19 mouse cellular contexts compared by ENCODE assay signal in genomic region chr1:18463218-18463617, GRCm38 (mm10).
DNase-seq lines count a peak whose midpoint lies in the region; ATAC-seq lines count a peak whose summit lies in the region.
"Had no signal": no experiment of that assay in that cellular context is flagged by ENCODE, and none has a peak within 500 bp of the region (broad histone marks: within the 10 kb centered on the region; RNA-seq: fewer than 3 reads in every experiment).

No protein-coding gene starts in this region.

- 36% methylated on average over 1 of the region's 1 CpGs for WGBS in hindbrain, embryonic 16.5 days
- 29% methylated on average over 1 of the region's 1 CpGs for WGBS in midbrain, embryonic 16.5 days

- H3K36me3 ChIP-seq in hindbrain, embryonic 16.5 days (ENCODE audit: control insufficient read depth, insufficient read depth, low read length), result no peaks in the 10 kb centered on the region
- H3K36me3 ChIP-seq in midbrain, embryonic 16.5 days (ENCODE audit: control insufficient read depth, insufficient read depth, low read length), result no peaks in the 10 kb centered on the region
- H3K36me3 ChIP-seq: embryonic facial prominence, embryonic 12.5 days; forebrain, embryonic 10.5 days; heart, embryonic 15.5 days; kidney, embryonic 15.5 days; limb, embryonic 13.5 days; liver, embryonic 15.5 days had no signal

- no peak overlapping the region for H3K4me2 ChIP-seq in hindbrain, embryonic 16.5 days (ENCODE audit: low read length)
- no peak overlapping the region for H3K4me2 ChIP-seq in midbrain, embryonic 16.5 days (ENCODE audit: low read length)
- H3K4me2 ChIP-seq: embryonic facial prominence, embryonic 12.5 days; heart, embryonic 15.5 days; kidney, embryonic 15.5 days; limb, embryonic 13.5 days; liver, embryonic 15.5 days had no signal

- DNase-seq in embryo, embryonic 10 days (ENCODE audit: low spot score), result peak; percentile 17
- DNase-seq in embryo, embryonic 11 days, result peak; percentile 40
- DNase-seq in left cerebral cortex, adult 8-10 months (ENCODE audit: low spot score in 2 of 2), result no peak
- DNase-seq in kidney, adult 18-20 months, result no peak
- DNase-seq in spleen, adult 18-20 months, result no peak
- DNase-seq: adrenal gland, adult 8-10 months; cerebellum, adult 9-11 months; heart, adult 11 months; lung, postnatal 14 days; thymus, postnatal 14 days had no signal

- H3K9me3 ChIP-seq in hindbrain, embryonic 16.5 days (ENCODE audit: control insufficient read depth, low read length), result no peaks in the 10 kb centered on the region
- H3K9me3 ChIP-seq in midbrain, embryonic 16.5 days (replicated peaks; ENCODE audit: control insufficient read depth, low read length, poor library complexity, severe bottlenecking), result no peaks in the 10 kb centered on the region
- H3K9me3 ChIP-seq: embryonic facial prominence, embryonic 12.5 days; forebrain, embryonic 10.5 days; heart, embryonic 15.5 days; kidney, embryonic 15.5 days; limb, embryonic 13.5 days; liver, embryonic 15.5 days had no signal

- peak; percentile 67 for ATAC-seq in hindbrain, embryonic 16.5 days
- ATAC-seq in midbrain, embryonic 16.5 days, result no peak
- ATAC-seq: CD4-positive, CD25-positive, alpha-beta regulatory T cell, adult 4 months had no signal

- H3K9ac ChIP-seq in hindbrain, embryonic 16.5 days (ENCODE audit: low read depth, low read length), result no peak overlapping the region
- no peak overlapping the region for H3K9ac ChIP-seq in midbrain, embryonic 16.5 days (ENCODE audit: low read depth, low read length)
- H3K9ac ChIP-seq: embryonic facial prominence, embryonic 12.5 days; heart, embryonic 15.5 days; kidney, embryonic 15.5 days; limb, embryonic 13.5 days; liver, embryonic 15.5 days had no signal

- H3K27ac ChIP-seq in hindbrain, embryonic 16.5 days (ENCODE audit: low read depth, low read length), result no peak overlapping the region
- peak overlapping the region; percentile 43 for H3K27ac ChIP-seq in midbrain, embryonic 16.5 days (ENCODE audit: low read length)
- H3K27ac ChIP-seq: embryonic facial prominence, embryonic 12.5 days; forebrain, embryonic 10.5 days; heart, embryonic 15.5 days; kidney, embryonic 15.5 days; limb, embryonic 13.5 days; liver, embryonic 15.5 days had no signal

- no peaks in the 10 kb centered on the region for H3K4me1 ChIP-seq in hindbrain, embryonic 16.5 days (ENCODE audit: control insufficient read depth, insufficient read depth, low read depth, low read length)
- peaks cover 3% of the 10 kb centered on the region; the same call in 1 of the 2 replicates for H3K4me1 ChIP-seq in midbrain, embryonic 16.5 days (ENCODE audit: control insufficient read depth, insufficient read depth, low read length)
- H3K4me1 ChIP-seq: embryonic facial prominence, embryonic 12.5 days; heart, embryonic 15.5 days; kidney, embryonic 15.5 days; liver, embryonic 15.5 days had no signal

- H3K27me3 ChIP-seq in hindbrain, embryonic 16.5 days (replicated peaks; ENCODE audit: control insufficient read depth, insufficient read depth, low read length), result no peaks in the 10 kb centered on the region
- no peaks in the 10 kb centered on the region for H3K27me3 ChIP-seq in midbrain, embryonic 16.5 days (ENCODE audit: control insufficient read depth, insufficient read depth, low read depth, low read length)
- H3K27me3 ChIP-seq: embryonic facial prominence, embryonic 12.5 days; heart, embryonic 15.5 days; kidney, embryonic 15.5 days; limb, embryonic 13.5 days; liver, embryonic 15.5 days had no signal

- H3K4me3 ChIP-seq in hindbrain, embryonic 16.5 days (ENCODE audit: low read length), result no peak overlapping the region
- H3K4me3 ChIP-seq in midbrain, embryonic 16.5 days (ENCODE audit: low read depth, low read length), result no peak overlapping the region
- H3K4me3 ChIP-seq: embryonic facial prominence, embryonic 12.5 days; forebrain, embryonic 10.5 days; heart, embryonic 15.5 days; kidney, embryonic 15.5 days; limb, embryonic 13.5 days; liver, embryonic 15.5 days had no signal

Comparison
In these comparisons a context has a peak if more than half of its experiments do, and no peak if none do; other contexts are left out.
1. DNase-seq: peak in embryo, embryonic 10 days (single experiment) and embryo, embryonic 11 days (single experiment); none in left cerebral cortex, adult 8-10 months (0 of 2), kidney, adult 18-20 months (single experiment) and spleen, adult 18-20 months (0 of 2).